Mouse (Mus musculus): ENCODE measurements around the gene Mea1.

The Mea1 gene

GRCm38 (mm10) chr17:46667712-46668111 is 10.9 kb upstream of the Mea1 start:
- DNase-seq (ENCODE audit: extremely low spot score, low spot score): no peak

DNA sequence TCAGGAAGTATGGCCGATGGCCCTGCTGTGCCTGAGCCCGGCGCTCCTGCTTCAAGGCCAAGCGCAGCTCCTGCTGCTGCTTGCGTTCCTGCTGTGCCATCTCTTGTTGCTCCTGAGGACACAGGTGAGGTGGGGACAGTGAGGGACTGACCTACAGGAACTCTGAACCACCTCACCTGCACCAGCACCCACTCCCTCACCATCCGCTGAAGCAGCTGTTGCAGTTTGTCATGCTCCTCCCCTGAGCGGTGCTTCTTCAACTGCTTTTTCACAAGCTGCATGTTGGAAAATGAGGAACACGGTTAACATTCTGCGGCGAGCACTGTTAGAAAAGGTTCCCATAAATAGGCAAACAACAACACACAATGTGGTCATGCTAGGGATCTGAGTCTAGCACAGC is 8.7 kb upstream of the Mea1 start:
- no peak for DNase-seq (ENCODE audit: extremely low spot score, low spot score)

- peak; percentile 90 for DNase-seq (ENCODE audit: extremely low spot score, low spot score)
These were observed 4.6 kb upstream of the Mea1 start, which contains the start of gene Rrp36 for GRCm38 (mm10) chr17:46673850-46674529. Rrp36 (minus strand) TSS chr17:46674352.

DNA sequence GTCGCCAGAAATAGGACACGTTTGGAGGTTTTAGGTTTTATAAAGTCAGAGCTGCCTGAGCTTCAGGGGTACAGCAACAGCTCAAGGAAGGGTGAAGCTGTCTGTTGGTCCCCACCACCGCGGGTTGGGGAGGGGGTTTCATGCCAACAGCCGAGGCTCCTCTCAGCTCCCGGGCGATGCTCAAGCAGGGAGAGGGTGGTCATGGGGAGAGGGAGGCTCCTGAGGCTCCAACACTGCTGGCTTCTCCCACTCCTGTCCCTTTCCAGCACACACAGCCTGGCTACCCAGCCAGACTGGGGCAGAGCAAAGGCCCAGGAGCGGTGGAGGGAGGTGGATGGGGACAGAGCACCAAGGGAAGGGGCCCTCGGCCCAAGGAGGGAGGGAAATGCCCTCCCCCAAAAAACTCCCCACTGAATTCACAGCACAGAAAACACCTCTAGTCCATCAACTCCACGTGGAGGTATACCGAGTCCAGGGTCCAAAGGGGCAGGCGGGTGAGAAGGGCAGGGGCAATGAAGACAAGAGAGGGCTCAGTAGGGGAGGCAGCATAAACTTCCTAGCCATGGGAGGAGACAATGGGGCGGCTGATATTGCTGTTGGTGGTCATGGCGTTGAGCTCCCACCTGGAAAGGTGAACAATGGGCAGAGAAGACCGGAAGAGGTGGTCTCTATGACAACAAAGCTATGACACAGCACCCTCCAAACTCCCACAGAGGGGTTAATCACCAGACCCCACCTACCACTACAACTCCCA is 3.9 kb upstream of the Mea1 start:
- DNase-seq (ENCODE audit: extremely low spot score, low spot score): no peak

DNA sequence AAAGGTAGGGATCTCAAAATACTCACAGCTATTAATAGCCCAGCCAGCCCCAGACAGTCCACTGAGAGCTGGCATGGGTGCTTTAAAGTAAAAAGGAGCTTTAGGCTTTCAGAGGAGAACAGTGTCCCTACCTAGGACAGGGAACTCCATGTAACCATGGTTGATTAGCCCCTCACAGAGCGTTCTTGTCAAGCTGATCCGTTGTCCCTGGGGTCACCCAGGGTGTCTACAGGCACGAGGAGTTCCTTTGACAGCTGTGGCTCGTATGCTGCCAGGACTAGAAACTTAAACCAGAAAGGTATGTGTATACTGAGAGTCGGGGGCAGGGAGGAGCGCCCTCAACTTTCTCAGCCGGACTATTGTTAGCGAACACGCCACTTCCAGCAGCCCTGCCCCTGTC is 318 bp downstream of the Mea1 start:
- DNase-seq (ENCODE audit: extremely low spot score, low spot score): no peak

DNA sequence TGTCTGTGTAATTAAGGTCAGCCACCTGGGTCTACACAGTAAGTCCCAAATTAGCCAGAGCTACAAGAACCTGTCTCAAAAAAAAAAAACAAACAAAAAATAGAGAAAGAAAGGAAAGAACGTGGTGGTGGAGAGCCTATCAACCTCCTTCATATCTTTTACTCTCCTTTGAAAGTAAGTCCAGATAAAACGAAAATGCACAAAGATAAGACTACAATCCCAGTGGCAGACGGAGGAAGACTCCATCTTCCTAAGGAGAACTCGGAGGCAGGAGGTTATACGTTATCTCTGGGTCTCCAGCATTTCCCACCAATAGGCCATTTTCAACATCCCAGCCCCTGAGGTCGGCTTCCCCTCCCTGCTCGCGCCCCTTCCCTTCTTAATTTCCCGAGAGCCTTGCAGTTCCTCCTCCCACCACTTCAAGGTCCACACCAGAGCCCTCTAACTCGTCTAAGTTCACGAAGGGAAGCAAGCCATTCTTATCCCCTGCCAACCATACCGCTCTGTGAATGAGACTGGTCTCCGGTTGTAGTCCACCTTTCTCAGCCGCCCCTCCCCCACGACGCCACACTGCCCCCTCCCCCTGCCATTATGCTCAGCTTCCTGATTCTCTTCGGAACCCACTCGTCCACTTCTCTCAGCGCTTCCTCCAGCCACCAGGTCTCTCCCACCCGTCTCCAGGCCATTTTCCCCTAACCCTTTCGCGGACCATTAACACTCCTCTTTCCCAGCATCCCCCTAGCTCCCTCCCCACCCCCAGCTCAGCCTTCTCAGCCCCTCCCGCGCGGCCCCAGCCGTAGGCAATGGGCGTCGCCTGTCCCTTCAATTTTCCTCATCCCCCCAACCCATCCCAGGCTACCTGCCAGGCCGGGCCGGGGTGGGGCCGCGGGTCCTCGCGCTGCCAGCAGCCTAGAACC is 1.5 kb downstream of the Mea1 start:
- DNase-seq (ENCODE audit: extremely low spot score, low spot score): no peak

- DNase-seq (ENCODE audit: extremely low spot score, low spot score): peak; percentile 100
These were observed 2.3 kb downstream of the Mea1 start, which contains the start of gene Klhdc3 for GRCm38 (mm10) chr17:46680760-46681373. Klhdc3 (minus strand) TSS chr17:46680914.

- DNase-seq (ENCODE audit: extremely low spot score, low spot score): no peak
These were observed 3.0 kb downstream of the Mea1 start for GRCm38 (mm10) chr17:46681466-46682118.

- DNase-seq (ENCODE audit: extremely low spot score, low spot score): no peak
These were observed 4.2 kb downstream of the Mea1 start for GRCm38 (mm10) chr17:46682654-46683389.

- no peak for DNase-seq (ENCODE audit: extremely low spot score, low spot score)
These were observed 7.3 kb downstream of the Mea1 start for GRCm38 (mm10) chr17:46685913-46686312.

DNA sequence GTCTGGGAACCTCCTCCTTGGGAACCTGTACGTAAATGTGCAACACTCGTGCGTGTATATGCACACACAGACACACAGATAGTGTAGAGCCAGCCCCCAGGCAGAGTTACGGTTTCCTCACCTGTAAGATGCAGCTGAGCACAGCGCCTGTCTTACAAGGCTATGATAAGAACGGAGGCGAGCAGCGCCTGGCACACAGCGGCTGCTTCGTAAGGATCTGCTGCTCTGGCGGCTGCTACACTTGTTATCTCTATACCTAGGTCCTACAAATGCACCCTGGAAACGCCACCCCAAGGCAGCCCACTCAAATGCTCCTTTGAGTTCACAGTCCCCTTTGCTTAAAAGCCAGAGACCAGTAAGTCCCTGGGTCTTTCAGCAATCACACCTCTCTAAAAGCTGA is 12.1 kb downstream of the Mea1 start:
- no peak for DNase-seq (ENCODE audit: extremely low spot score, low spot score)

DNA sequence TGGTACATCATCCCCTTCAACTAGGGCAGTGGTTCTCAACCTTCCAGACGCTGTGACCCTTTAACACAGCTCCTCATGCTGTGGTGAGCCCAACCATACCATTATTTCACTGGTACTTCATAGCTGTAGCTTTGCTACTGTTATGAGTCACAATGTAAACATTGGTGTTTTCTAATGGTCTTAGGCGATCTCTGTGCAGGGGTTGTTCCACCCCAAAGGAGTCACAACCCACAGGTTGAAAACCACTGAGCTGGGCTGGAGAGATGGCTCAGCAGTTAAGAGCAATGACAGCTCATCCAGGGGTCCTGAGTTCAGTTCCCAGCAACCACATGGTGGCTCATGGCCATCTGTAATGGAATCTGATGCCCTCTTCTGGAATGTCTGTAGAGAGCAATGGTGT is 12.8 kb downstream of the Mea1 start:
- no peak for DNase-seq (ENCODE audit: extremely low spot score, low spot score)

DNA sequence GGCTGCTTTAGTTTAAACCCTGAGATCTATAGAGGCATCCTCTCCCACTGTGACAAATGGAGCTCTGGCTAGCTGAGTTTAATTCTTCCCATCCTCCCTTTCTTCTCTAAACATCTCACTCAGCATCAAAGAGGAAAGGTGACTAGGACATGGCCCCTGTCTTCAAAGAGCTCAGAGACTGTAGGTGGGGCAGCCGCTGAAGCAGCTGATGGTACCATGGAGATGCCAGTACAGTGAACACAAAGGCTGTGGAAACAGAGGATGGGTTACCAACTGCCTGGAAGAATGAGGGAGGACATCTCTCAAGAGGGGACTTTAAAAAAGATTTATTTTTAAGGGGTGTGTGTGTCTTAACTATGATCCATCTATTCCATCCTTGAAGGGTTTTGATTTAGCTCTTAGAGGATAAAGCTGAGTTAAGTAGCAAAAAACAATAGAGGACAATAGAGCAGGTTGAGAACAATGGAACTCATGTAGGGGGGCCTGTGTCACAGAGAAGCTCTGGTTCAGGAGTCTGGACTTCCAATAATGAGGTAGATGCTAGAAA is 16.0 kb downstream of the Mea1 start:
- no peak for DNase-seq (ENCODE audit: extremely low spot score, low spot score)

DNA sequence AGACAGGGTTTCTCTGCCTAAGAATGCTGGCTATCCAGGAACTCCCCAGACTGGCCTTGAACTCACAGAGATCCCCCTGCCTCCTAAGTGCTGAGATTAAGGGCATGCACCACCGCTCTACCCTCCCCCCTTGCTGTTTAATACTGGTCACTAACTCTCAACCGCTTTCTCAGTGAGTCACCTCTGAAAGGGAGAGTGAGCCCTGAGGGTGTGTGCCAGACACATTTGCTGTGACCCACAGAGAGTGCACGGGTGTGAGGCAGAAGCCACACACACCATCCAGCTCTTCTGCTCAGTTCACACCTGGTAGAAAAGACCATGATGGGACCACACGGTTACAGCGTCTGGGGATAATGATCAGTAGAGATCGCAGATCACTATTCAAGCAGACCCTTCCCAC is 19.9 kb downstream of the Mea1 start:
- no peak for DNase-seq (ENCODE audit: extremely low spot score, low spot score)

DNA sequence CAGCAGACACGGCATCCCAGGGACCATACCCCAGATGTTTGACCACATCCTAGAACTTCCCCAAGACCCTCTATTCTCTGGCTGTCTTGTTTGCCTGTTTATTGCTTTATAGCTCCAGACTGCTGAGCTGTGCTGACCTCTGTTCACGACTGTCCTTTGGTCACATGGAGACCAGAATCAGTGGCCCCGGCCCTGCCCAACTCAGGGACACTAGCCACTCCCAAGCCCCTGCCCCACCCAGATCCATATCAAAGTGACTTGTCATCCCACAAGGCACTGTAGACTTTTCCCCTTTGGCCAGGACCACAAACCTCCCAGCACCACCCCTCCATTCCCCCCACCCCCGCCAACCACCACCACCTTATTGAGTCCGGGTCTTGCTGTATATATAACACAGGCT is 20.7 kb downstream of the Mea1 start:
- no peak for DNase-seq (ENCODE audit: extremely low spot score, low spot score)

DNA sequence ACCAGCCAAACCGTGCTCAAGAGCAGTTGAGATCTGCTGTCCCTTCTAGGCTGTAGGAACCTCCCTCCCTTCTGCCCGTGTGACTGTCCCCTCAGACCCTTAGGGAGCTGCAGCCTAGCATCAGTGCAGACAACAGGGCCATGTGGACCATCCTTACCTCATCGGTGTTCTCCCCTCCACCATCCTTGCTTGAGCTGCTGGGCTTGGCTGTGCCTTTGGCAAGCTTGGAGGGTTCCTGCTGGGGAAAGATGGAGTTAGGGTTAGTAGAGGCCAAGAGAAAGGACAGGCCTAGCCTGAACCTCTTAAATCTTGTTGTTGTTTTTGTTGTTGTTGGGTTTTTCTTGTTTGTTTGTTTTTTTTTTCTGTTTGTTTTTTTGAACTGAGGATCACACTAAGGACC is 21.3 kb downstream of the Mea1 start:
- no peak for DNase-seq (ENCODE audit: extremely low spot score, low spot score)

- DNase-seq (ENCODE audit: extremely low spot score, low spot score): no peak
These were observed 22.9 kb downstream of the Mea1 start for GRCm38 (mm10) chr17:46701489-46701888.

DNA sequence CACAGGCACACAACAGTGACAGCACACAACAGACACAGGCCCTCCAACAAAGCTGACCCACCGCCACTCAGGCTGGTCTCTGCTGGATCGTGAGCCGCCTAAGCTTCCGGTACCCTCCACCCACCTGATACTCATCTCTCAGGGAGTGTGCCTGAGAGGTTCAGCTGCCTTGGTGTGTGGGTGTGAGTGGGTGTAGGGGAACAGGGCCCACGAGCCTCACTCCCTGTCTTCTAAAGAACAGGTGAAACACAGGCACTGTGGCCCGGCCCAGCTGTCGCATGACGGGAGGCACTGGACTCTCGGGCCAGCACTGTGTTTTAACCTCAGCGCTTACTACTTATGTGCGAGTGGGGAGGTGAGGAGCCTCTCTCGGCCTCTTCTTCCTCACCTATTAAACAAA is 23.5 kb downstream of the Mea1 start:
- DNase-seq (ENCODE audit: extremely low spot score, low spot score): no peak

GRCm38 (mm10) chr17:46702506-46702905 is 23.9 kb downstream of the Mea1 start:
- no peak for DNase-seq (ENCODE audit: extremely low spot score, low spot score)

Data from neural tube, embryonic 10.5 days (tissue).